Mouse (Mus musculus): Measurements from ENCODE around the gene Kctd14. TPM values are rescaled to one million over a fixed set of nuclear protein-coding genes. Genes with fewer than 3 reads are reported as not detected.
"Not testable (repeated sequence)": the region's sequence is repeated elsewhere in the genome, so short reads cannot be mapped to it uniquely, and the experiment has no call there.

Kctd14 gene
- polyA plus RNA-seq, 1 experiment from 2014 or later, result 2.3 TPM

- Histone ChIP-seq H3K36me3 (no peaks in the 10 kb centered on the region), H3K27me3 (no peaks in the 10 kb centered on the region), H3K4me1 (peaks cover 2% of the 10 kb centered on the region; the same call in 1 of the 2 replicates), H3K9me3 (replicated peaks) (no peaks in the 10 kb centered on the region), H3K27ac (no peak overlapping the region), H3K4me2 (no peak overlapping the region), H3K4me3 (replicated peaks) (no peak overlapping the region), H3K9ac (no peak overlapping the region)
- WGBS, result 75% methylated on average over 8 of the region's 8 CpGs
- ATAC-seq (replicated peaks; ENCODE audit: low FRiP score), result no peak
These were observed 30.0 kb upstream of the Kctd14 start for GRCm38 (mm10) chr7:97420958-97421651.

- Histone ChIP-seq H3K27ac (no peak overlapping the region), H3K4me3 (replicated peaks) (no peak overlapping the region), H3K4me2 (no peak overlapping the region), H3K4me1 (0 out of 2 replicates have a peak, but pooled peaks cover 2% of the 10 kb centered on the region), H3K9me3 (replicated peaks) (no peaks in the 10 kb centered on the region), H3K9ac (no peak overlapping the region), H3K27me3 (no peaks in the 10 kb centered on the region), H3K36me3 (no peaks in the 10 kb centered on the region)
- ATAC-seq (replicated peaks; ENCODE audit: low FRiP score), result no peak
- WGBS, result 61% methylated on average over 5 of the region's 5 CpGs
These were observed 27.4 kb upstream of the Kctd14 start for GRCm38 (mm10) chr7:97423754-97424153.

GRCm38 (mm10) chr7:97424621-97425245, 26.4 kb upstream of the Kctd14 start:
- Histone ChIP-seq H3K27me3 (no peaks in the 10 kb centered on the region), H3K4me1 (peaks cover 4% of the 10 kb centered on the region; the same call in 1 of the 2 replicates), H3K27ac (no peak overlapping the region), H3K4me2 (no peak overlapping the region), H3K9ac (no peak overlapping the region), H3K36me3 (no peaks in the 10 kb centered on the region), H3K4me3 (replicated peaks) (no peak overlapping the region), H3K9me3 (replicated peaks) (no peaks in the 10 kb centered on the region)
- ATAC-seq (replicated peaks; ENCODE audit: low FRiP score), result peak; percentile 76
- 9% methylated on average over 12 of the region's 12 CpGs for WGBS

GRCm38 (mm10) chr7:97426566-97426965, 24.6 kb upstream of the Kctd14 start:
- H3K4me3 ChIP-seq (replicated peaks), result no peak overlapping the region
- H3K4me2 ChIP-seq, result no peak overlapping the region
- no peak overlapping the region for H3K9ac ChIP-seq
- no peaks in the 10 kb centered on the region for H3K36me3 ChIP-seq
- no peaks in the 10 kb centered on the region for H3K9me3 ChIP-seq (replicated peaks)
- 74% methylated on average over 6 of the region's 6 CpGs for WGBS
- H3K27ac ChIP-seq, result no peak overlapping the region
- ATAC-seq (replicated peaks; ENCODE audit: low FRiP score), result no peak
- no peaks in the 10 kb centered on the region for H3K27me3 ChIP-seq
- peaks cover 11% of the 10 kb centered on the region; the same call in 1 of the 2 replicates for H3K4me1 ChIP-seq

- Histone ChIP-seq H3K9me3 (replicated peaks) (no peaks in the 10 kb centered on the region), H3K4me1 (peaks cover 11% of the 10 kb centered on the region; the same call in 1 of the 2 replicates), H3K27ac (no peak overlapping the region), H3K4me3 (replicated peaks) (no peak overlapping the region), H3K9ac (no peak overlapping the region), H3K4me2 (no peak overlapping the region), H3K36me3 (no peaks in the 10 kb centered on the region), H3K27me3 (no peaks in the 10 kb centered on the region)
- WGBS, result 83% methylated on average over 6 of the region's 6 CpGs
- no peak for ATAC-seq (replicated peaks; ENCODE audit: low FRiP score)
These were observed 23.8 kb upstream of the Kctd14 start for GRCm38 (mm10) chr7:97427296-97427695.

GRCm38 (mm10) chr7:97427778-97428420, 23.2 kb upstream of the Kctd14 start:
- no peaks in the 10 kb centered on the region for H3K27me3 ChIP-seq
- ATAC-seq (replicated peaks; ENCODE audit: low FRiP score), result no peak

GRCm38 (mm10) chr7:97429705-97430104, 21.4 kb upstream of the Kctd14 start:
- Histone ChIP-seq H3K36me3 (no peaks in the 10 kb centered on the region), H3K4me2 (0 out of 2 replicates have a peak overlapping the region, but pooled peaks have one; percentile 8), H3K27me3 (no peaks in the 10 kb centered on the region), H3K9ac (no peak overlapping the region), H3K4me3 (replicated peaks) (no peak overlapping the region), H3K4me1 (peaks cover 11% of the 10 kb centered on the region; the same call in 1 of the 2 replicates), H3K9me3 (replicated peaks) (no peaks in the 10 kb centered on the region), H3K27ac (peak overlapping the region; percentile 28; the same call in 1 of the 2 replicates)
- 8% methylated on average over 5 of the region's 5 CpGs for WGBS
- ATAC-seq (replicated peaks; ENCODE audit: low FRiP score), result peak; percentile 60

More at GRCm38 (mm10) chr7:97427778-97428420, 23.2 kb upstream of the Kctd14 start:
- Histone ChIP-seq H3K36me3 (no peaks in the 10 kb centered on the region), H3K9ac (no peak overlapping the region), H3K4me2 (no peak overlapping the region), H3K9me3 (replicated peaks) (no peaks in the 10 kb centered on the region), H3K4me3 (replicated peaks) (no peak overlapping the region), H3K27ac (no peak overlapping the region), H3K4me1 (peaks cover 11% of the 10 kb centered on the region; the same call in 1 of the 2 replicates)
- 73% methylated on average over 5 of the region's 5 CpGs for WGBS

- H3K4me2 ChIP-seq; H3K9me3 ChIP-seq (replicated peaks); H3K4me3 ChIP-seq (replicated peaks); H3K9ac ChIP-seq; H3K27me3 ChIP-seq; ATAC-seq (replicated peaks; ENCODE audit: low FRiP score); H3K36me3 ChIP-seq; H3K27ac ChIP-seq; H3K4me1 ChIP-seq: not testable (repeated sequence)
- WGBS, result 59% methylated on average over 3 of the region's 3 CpGs
These were observed 17.6 kb upstream of the Kctd14 start for GRCm38 (mm10) chr7:97433517-97433916.

GRCm38 (mm10) chr7:97434517-97434916, 16.6 kb upstream of the Kctd14 start:
- Histone ChIP-seq H3K27me3 (no peaks in the 10 kb centered on the region), H3K4me1 (peaks cover 9% of the 10 kb centered on the region; the same call in 1 of the 2 replicates), H3K27ac (no peak overlapping the region), H3K9me3 (replicated peaks) (no peaks in the 10 kb centered on the region), H3K4me3 (replicated peaks) (no peak overlapping the region), H3K9ac (no peak overlapping the region), H3K4me2 (no peak overlapping the region), H3K36me3 (no peaks in the 10 kb centered on the region)
- 79% methylated on average over 10 of the region's 10 CpGs for WGBS
- ATAC-seq (replicated peaks; ENCODE audit: low FRiP score), result no peak

GRCm38 (mm10) chr7:97438986-97439385, 12.1 kb upstream of the Kctd14 start:
- no peaks in the 10 kb centered on the region for H3K27me3 ChIP-seq
- H3K36me3 ChIP-seq, result no peaks in the 10 kb centered on the region
- no peaks in the 10 kb centered on the region for H3K4me1 ChIP-seq
- H3K9me3 ChIP-seq (replicated peaks), result no peaks in the 10 kb centered on the region
- no peak overlapping the region for H3K9ac ChIP-seq
- H3K4me2 ChIP-seq, result no peak overlapping the region
- no peak overlapping the region for H3K4me3 ChIP-seq (replicated peaks)
- ATAC-seq (replicated peaks; ENCODE audit: low FRiP score), result no peak
- no peak overlapping the region for H3K27ac ChIP-seq

GRCm38 (mm10) chr7:97446171-97446925, 4.8 kb upstream of the Kctd14 start:
- WGBS, result 37% methylated on average over 6 of the region's 6 CpGs
- ATAC-seq (replicated peaks; ENCODE audit: low FRiP score), result peak; percentile 49; the same call in 1 of the 2 replicates
- H3K4me3 ChIP-seq (replicated peaks), result no peak overlapping the region
- H3K27ac ChIP-seq, result peak overlapping the region; percentile 48; the same call in 1 of the 2 replicates
- H3K9ac ChIP-seq, result 0 out of 2 replicates have a peak overlapping the region, but pooled peaks have one; percentile 14
- H3K4me2 ChIP-seq, result no peak overlapping the region
- H3K36me3 ChIP-seq, result no peaks in the 10 kb centered on the region
- H3K9me3 ChIP-seq (replicated peaks), result no peaks in the 10 kb centered on the region
- H3K27me3 ChIP-seq, result no peaks in the 10 kb centered on the region
- H3K4me1 ChIP-seq, result peaks cover 12% of the 10 kb centered on the region

All from kidney, embryonic 15.5 days (tissue).